In the genomic region with DNA sequence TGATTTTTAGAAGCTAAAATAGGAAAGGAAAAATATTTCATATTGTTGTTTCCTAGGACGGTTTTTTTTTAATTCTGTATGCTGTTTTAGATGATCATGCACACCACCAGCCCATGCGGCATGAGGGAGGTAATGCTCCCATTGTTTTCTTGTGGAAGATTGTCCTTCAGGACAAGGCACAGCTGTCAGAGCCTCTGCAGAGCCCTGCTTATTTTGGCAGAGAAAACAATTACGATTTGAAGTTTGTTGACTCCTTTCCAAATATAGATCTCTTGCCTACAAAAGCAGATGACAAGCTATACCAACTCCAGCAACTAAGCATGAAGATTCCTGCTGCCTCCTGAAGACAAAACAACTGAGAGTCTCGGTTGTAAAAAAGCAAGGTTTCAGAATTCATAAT, we compare ENCODE assay signal across 20 mouse cellular contexts.
DNase-seq lines count a peak whose midpoint lies in the region; ATAC-seq and TF ChIP-seq lines count a peak whose summit lies in the region.
"Had no signal": no experiment of that assay in that cellular context is flagged by ENCODE, and none has a peak within 500 bp of the region (broad histone marks: within the 10 kb centered on the region; RNA-seq: fewer than 3 reads in every experiment).

No protein-coding gene starts in this region.

- peaks cover 12% of the 10 kb centered on the region for H3K9me3 ChIP-seq in kidney, embryonic 16.5 days (ENCODE audit: low read length)
- H3K9me3 ChIP-seq in lung, embryonic 16.5 days (ENCODE audit: control insufficient read depth, low read length) = peaks cover 6% of the 10 kb centered on the region
- H3K9me3 ChIP-seq: stomach, embryonic 15.5 days had no signal

- DNase-seq in heart, postnatal 10 days = peak; percentile 29 to 31
- DNase-seq in heart, adult 2 months = no peak
- peak; percentile 2 for DNase-seq in kidney, postnatal 14 days
- DNase-seq in lung, postnatal 14 days = no peak
- peak; percentile 28 for DNase-seq in brain, embryonic 14.5 days (ENCODE audit: low read depth)
- DNase-seq in cerebellum, adult 11 months = no peak
- DNase-seq: adrenal gland, adult 8-10 months; cerebellum, postnatal 10 days; gastrocnemius, postnatal 25 days; kidney, adult 11 months; layer of hippocampus, postnatal 36 days; thymus, adult 18-20 months had no signal

- no peaks in the 10 kb centered on the region for H3K27me3 ChIP-seq in heart, adult 2 months (ENCODE audit: control insufficient read depth, insufficient read depth, low read length)
- no peaks in the 10 kb centered on the region for H3K27me3 ChIP-seq in kidney, embryonic 16.5 days (ENCODE audit: insufficient read depth, low read length)
- H3K27me3 ChIP-seq in lung, embryonic 16.5 days (ENCODE audit: control insufficient read depth, insufficient read depth, low read depth, low read length) = no peaks in the 10 kb centered on the region
- H3K27me3 ChIP-seq: embryonic facial prominence, embryonic 15.5 days; liver, embryonic 12.5 days; lung, embryonic 15.5 days; midbrain, embryonic 15.5 days; stomach, embryonic 15.5 days had no signal

- no peak for ATAC-seq in kidney, embryonic 16.5 days (ENCODE audit: low FRiP score, low TSS enrichment)
- 0 out of 2 replicates have a peak, but pooled peaks have one; percentile 38 for ATAC-seq in lung, embryonic 16.5 days (ENCODE audit: low read depth)
- ATAC-seq: forebrain, embryonic 16.5 days; liver, embryonic 12.5 days; midbrain, embryonic 15.5 days had no signal

- no peak for TF ChIP-seq EP300 in heart, adult 2 months (IDR thresholded peaks at IDR 0.05; ENCODE audit: insufficient read depth, low read depth, low read length)

- intact Hi-C loops in heart, postnatal 10 days (cut with DNase I) = loop anchor here (10.0 kb wide), 1 partner anchor 269 kb away; no protein-coding TSS in a partner anchor
- intact Hi-C loops in heart, adult 2 months (cut with DNase I) = no loop called here

- H3K4me1 ChIP-seq in heart, adult 2 months (ENCODE audit: control insufficient read depth, insufficient read depth, low read length) = no peaks in the 10 kb centered on the region; the same call in 1 of the 2 replicates
- H3K4me1 ChIP-seq in kidney, embryonic 16.5 days (ENCODE audit: insufficient read depth, low read length) = peaks cover 5% of the 10 kb centered on the region; the same call in 1 of the 2 replicates
- H3K4me1 ChIP-seq in lung, embryonic 16.5 days (replicated peaks; ENCODE audit: control insufficient read depth, insufficient read depth, low read length) = no peaks in the 10 kb centered on the region
- H3K4me1 ChIP-seq: embryonic facial prominence, embryonic 15.5 days; liver, embryonic 12.5 days; lung, embryonic 15.5 days; midbrain, embryonic 15.5 days; stomach, embryonic 15.5 days had no signal

- TF ChIP-seq CTCF in heart, adult 2 months (IDR thresholded peaks at IDR 0.05) = no peak
- TF ChIP-seq CTCF in brain, embryonic 14.5 days (IDR thresholded peaks at IDR 0.05; ENCODE audit: borderline replicate concordance, extremely low read depth, insufficient read depth, insufficient read length) = no peak

- H3K79me2 ChIP-seq in heart, adult 2 months (replicated peaks; ENCODE audit: control insufficient read depth, insufficient read depth, low read length) = no peaks in the 10 kb centered on the region

- no peak for TF ChIP-seq POLR2A in heart, adult 2 months (IDR thresholded peaks at IDR 0.05; ENCODE audit: insufficient read depth, low read depth, low read length)
- no peak for TF ChIP-seq POLR2A in brain, embryonic 14.5 days (IDR thresholded peaks at IDR 0.05; ENCODE audit: borderline replicate concordance, extremely low read depth, insufficient read depth, insufficient read length, poor library complexity, severe bottlenecking)

- no peak overlapping the region for H3K4me3 ChIP-seq in heart, adult 2 months
- H3K4me3 ChIP-seq in kidney, embryonic 16.5 days (ENCODE audit: low read length) = no peak overlapping the region
- no peak overlapping the region for H3K4me3 ChIP-seq in lung, embryonic 16.5 days (ENCODE audit: low read length)
- H3K4me3 ChIP-seq: embryonic facial prominence, embryonic 15.5 days; liver, embryonic 12.5 days; lung, embryonic 15.5 days; midbrain, embryonic 15.5 days; stomach, embryonic 15.5 days had no signal

- H3K4me2 ChIP-seq in kidney, embryonic 16.5 days (replicated peaks; ENCODE audit: low read depth, low read length) = no peak overlapping the region
- no peak overlapping the region for H3K4me2 ChIP-seq in lung, embryonic 16.5 days (ENCODE audit: low read depth, low read length)
- H3K4me2 ChIP-seq: embryonic facial prominence, embryonic 15.5 days; liver, embryonic 12.5 days; lung, embryonic 15.5 days; midbrain, embryonic 15.5 days; stomach, embryonic 15.5 days had no signal

- H3K36me3 ChIP-seq in heart, adult 2 months (ENCODE audit: control insufficient read depth, insufficient read depth, low read length) = no peaks in the 10 kb centered on the region
- H3K36me3 ChIP-seq in kidney, embryonic 16.5 days (ENCODE audit: insufficient read depth, low read length) = no peaks in the 10 kb centered on the region
- no peaks in the 10 kb centered on the region for H3K36me3 ChIP-seq in lung, embryonic 16.5 days (ENCODE audit: control insufficient read depth, insufficient read depth, low read length)
- H3K36me3 ChIP-seq: embryonic facial prominence, embryonic 15.5 days; liver, embryonic 12.5 days; lung, embryonic 15.5 days; midbrain, embryonic 15.5 days; stomach, embryonic 15.5 days had no signal

- H3K27ac ChIP-seq in heart, adult 2 months = no peak overlapping the region
- H3K27ac ChIP-seq in kidney, embryonic 16.5 days (ENCODE audit: low read length) = no peak overlapping the region
- H3K27ac ChIP-seq in lung, embryonic 16.5 days (ENCODE audit: low read length) = no peak overlapping the region
- H3K27ac ChIP-seq: embryonic facial prominence, embryonic 15.5 days; liver, embryonic 12.5 days; lung, embryonic 15.5 days; midbrain, embryonic 15.5 days; stomach, embryonic 15.5 days had no signal

- WGBS in heart, adult 2 months = 19% methylated on average over 4 of the region's 4 CpGs
- WGBS in kidney, embryonic 16.5 days = 38% methylated on average over 4 of the region's 4 CpGs
- 31% methylated on average over 4 of the region's 4 CpGs for WGBS in lung, embryonic 16.5 days

- H3K9ac ChIP-seq in heart, adult 2 months (ENCODE audit: low read depth, low read length) = no peak overlapping the region
- H3K9ac ChIP-seq in kidney, embryonic 16.5 days (replicated peaks; ENCODE audit: low read length) = no peak overlapping the region
- H3K9ac ChIP-seq in lung, embryonic 16.5 days (ENCODE audit: low read length) = no peak overlapping the region
- H3K9ac ChIP-seq: embryonic facial prominence, embryonic 15.5 days; liver, embryonic 12.5 days; lung, embryonic 15.5 days; midbrain, embryonic 15.5 days; stomach, embryonic 15.5 days had no signal

Comparison
In these comparisons a context has a peak if more than half of its experiments do, and no peak if none do; other contexts are left out.
1. DNase-seq: peak in heart, postnatal 10 days (2 of 2), kidney, postnatal 14 days (single experiment) and brain, embryonic 14.5 days (single experiment); none in heart, adult 2 months (0 of 2), lung, postnatal 14 days (single experiment) and cerebellum, adult 11 months (single experiment).